Mouse (Mus musculus): ENCODE measurements around the gene Sf3b6. TPM values are rescaled to one million over a fixed set of nuclear protein-coding genes. Genes with fewer than 3 reads are reported as not detected.
A peak's percentile ranks its signal among the peaks of the same experiment; 100 is the strongest.

The Sf3b6 gene
- polyA plus RNA-seq, 1 experiment from 2014 or later, result 263 TPM

DNA sequence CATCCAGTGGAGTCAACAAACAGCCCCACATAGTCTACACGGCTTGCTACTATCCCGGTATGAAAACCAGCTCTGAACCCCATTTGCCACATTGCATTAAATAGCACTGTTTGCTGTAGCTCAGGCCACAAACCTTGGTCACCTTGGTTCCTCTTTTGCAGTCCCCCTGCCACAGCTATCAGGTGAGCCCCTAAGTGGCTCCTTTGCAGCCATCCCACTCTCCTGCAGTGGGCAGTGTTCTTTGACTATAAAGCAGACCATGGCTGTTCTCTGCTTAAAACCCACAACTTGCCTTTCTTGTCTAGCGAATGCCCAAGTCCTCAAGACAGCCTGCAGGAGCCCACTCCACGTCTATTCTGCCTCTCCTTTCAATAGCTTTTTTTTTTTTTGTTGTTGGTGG, 54.9 kb downstream of the Sf3b6 start:
- WGBS, result 56% methylated on average over 4 of the region's 4 CpGs
- no peak for ATAC-seq (ENCODE audit: insufficient number of reproducible peaks, insufficient read depth, low FRiP score, low TSS enrichment, low read depth)
- Histone ChIP-seq H3K9ac (no peak overlapping the region), H3K4me2 (no peak overlapping the region), H3K27ac (no peak overlapping the region), H3K4me3 (no peak overlapping the region), H3K27me3 (0 out of 2 replicates have a peak, but pooled peaks cover 6% of the 10 kb centered on the region), H3K36me3 (no peaks in the 10 kb centered on the region), H3K4me1 (peaks cover 11% of the 10 kb centered on the region), H3K9me3 (no peaks in the 10 kb centered on the region)

DNA sequence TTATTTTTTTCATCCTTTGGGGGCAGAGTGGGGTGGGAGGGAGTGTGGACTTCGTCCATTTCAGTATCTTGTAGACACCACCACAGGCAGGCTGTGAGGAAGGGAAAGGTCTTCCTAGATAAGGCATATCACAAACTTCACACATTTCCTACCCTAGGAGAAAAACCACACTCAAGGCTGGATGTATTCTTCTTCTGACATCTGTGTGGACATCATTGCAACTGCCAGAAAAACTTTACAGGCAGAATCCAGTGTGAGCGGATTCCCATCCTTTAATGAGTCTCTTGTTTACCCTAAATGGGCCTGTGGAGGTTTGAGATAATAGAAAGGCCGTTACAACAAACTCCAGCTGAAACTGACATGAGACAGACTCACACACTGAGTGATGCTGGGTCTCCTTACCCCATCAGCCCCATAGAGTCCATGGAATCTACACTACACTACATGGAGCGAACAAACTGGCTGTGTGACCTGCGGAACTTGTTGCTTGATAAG, 55.7 kb downstream of the Sf3b6 start:
- Histone ChIP-seq H3K4me3 (no peak overlapping the region), H3K9me3 (no peaks in the 10 kb centered on the region), H3K4me1 (peaks cover 11% of the 10 kb centered on the region), H3K4me2 (no peak overlapping the region), H3K27ac (no peak overlapping the region), H3K36me3 (no peaks in the 10 kb centered on the region), H3K9ac (no peak overlapping the region), H3K27me3 (0 out of 2 replicates have a peak, but pooled peaks cover 6% of the 10 kb centered on the region)
- 85% methylated on average over 5 of the region's 5 CpGs for WGBS
- no peak for ATAC-seq (ENCODE audit: insufficient number of reproducible peaks, insufficient read depth, low FRiP score, low TSS enrichment, low read depth)

DNA sequence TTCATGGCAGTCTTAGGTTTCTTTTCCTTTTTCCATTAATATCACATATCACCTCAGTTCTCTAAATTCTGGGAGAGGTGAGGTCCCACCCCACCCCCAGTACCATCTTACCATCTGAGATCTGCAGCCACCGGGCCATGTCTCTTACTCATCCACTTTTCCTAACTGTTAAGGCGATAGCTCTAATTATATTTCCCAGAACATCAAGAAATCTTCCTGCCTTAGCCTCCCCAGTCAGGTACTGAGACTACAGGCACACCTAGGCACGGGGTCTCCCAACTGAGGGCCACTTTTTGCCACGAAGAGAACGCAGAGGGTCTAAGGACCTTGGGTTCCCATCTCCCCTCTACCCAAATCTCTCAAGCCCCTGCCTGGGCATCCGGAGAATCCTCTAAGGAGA, 56.2 kb downstream of the Sf3b6 start:
- Histone ChIP-seq H3K4me3 (peak overlapping the region; percentile 42), H3K4me2 (peak overlapping the region; percentile 88), H3K9ac (no peak overlapping the region; the same call in 1 of the 2 replicates), H3K9me3 (no peaks in the 10 kb centered on the region), H3K27me3 (0 out of 2 replicates have a peak, but pooled peaks cover 6% of the 10 kb centered on the region), H3K4me1 (peaks cover 11% of the 10 kb centered on the region), H3K36me3 (no peaks in the 10 kb centered on the region), H3K27ac (no peak overlapping the region)
- ATAC-seq (ENCODE audit: insufficient number of reproducible peaks, insufficient read depth, low FRiP score, low TSS enrichment, low read depth), result no peak
- WGBS, result 70% methylated on average over 6 of the region's 6 CpGs

GRCm38 (mm10) chr12:4874161-4874927, 57.0 kb downstream of the Sf3b6 start, which contains the start of gene Mfsd2b:
Mfsd2b (minus strand) TSS chr12:4874359.
- Histone ChIP-seq H3K4me3 (peak within 1 kb of the TSS; percentile 42), H3K9ac (peak within 1 kb of the TSS; percentile 69), H3K4me2 (peak within 1 kb of the TSS; percentile 88), H3K9me3 (no peaks in the 10 kb centered on the region), H3K27ac (no peak within 1 kb of the TSS; the same call in 1 of the 2 replicates), H3K4me1 (peaks cover 11% of the 10 kb centered on the region), H3K27me3 (0 out of 2 replicates have a peak, but pooled peaks cover 6% of the 10 kb centered on the region), H3K36me3 (peaks cover 6% of the 10 kb centered on the region)
- WGBS, result 5% methylated on average over 24 of the region's 24 CpGs
- peak; percentile 76 for ATAC-seq (ENCODE audit: insufficient number of reproducible peaks, insufficient read depth, low FRiP score, low TSS enrichment, low read depth)

GRCm38 (mm10) chr12:4875623-4876022, 58.3 kb downstream of the Sf3b6 start:
- Histone ChIP-seq H3K27me3 (0 out of 2 replicates have a peak, but pooled peaks cover 6% of the 10 kb centered on the region), H3K36me3 (peaks cover 9% of the 10 kb centered on the region), H3K4me2 (no peak overlapping the region), H3K9ac (no peak overlapping the region), H3K4me3 (no peak overlapping the region), H3K27ac (no peak overlapping the region), H3K4me1 (peaks cover 11% of the 10 kb centered on the region), H3K9me3 (no peaks in the 10 kb centered on the region)
- ATAC-seq (ENCODE audit: insufficient number of reproducible peaks, insufficient read depth, low FRiP score, low TSS enrichment, low read depth), result no peak
- 77% methylated on average over 8 of the region's 8 CpGs for WGBS

Other genes with a start within 250 kb of the Sf3b6 start
- 32.7 and 34.0 TPM in 2 replicates for gene Itsn2, start 224.9 kb upstream of the Sf3b6 start, polyA plus RNA-seq (2015; fragmentation: Nextera tagmentation; extraction: Ambion mirVana)
- not detected in 2 replicates for gene Gm3625, start 224.6 kb upstream of the Sf3b6 start, polyA plus RNA-seq (2015; fragmentation: Nextera tagmentation; extraction: Ambion mirVana)
- gene Fam228a, start 79.1 kb upstream of the Sf3b6 start, polyA plus RNA-seq (2015; fragmentation: Nextera tagmentation; extraction: Ambion mirVana), result 0.70 and 0.98 TPM in 2 replicates
- gene Pfn4, start 48.5 kb upstream of the Sf3b6 start, polyA plus RNA-seq (2015; fragmentation: Nextera tagmentation; extraction: Ambion mirVana), result 5.3 and 6.1 TPM in 2 replicates
- gene Fam228b, start 48.3 kb upstream of the Sf3b6 start, polyA plus RNA-seq (2015; fragmentation: Nextera tagmentation; extraction: Ambion mirVana), result 4.4 and 6.0 TPM in 2 replicates
- 12.6 and 14.0 TPM in 2 replicates for gene Fkbp1b, start 24.0 kb downstream of the Sf3b6 start, polyA plus RNA-seq (2015; fragmentation: Nextera tagmentation; extraction: Ambion mirVana)
- 20.2 and 21.5 TPM in 2 replicates for gene Wdcp, start 25.8 kb downstream of the Sf3b6 start, polyA plus RNA-seq (2015; fragmentation: Nextera tagmentation; extraction: Ambion mirVana)
- gene Mfsd2b, start 56.8 kb downstream of the Sf3b6 start, polyA plus RNA-seq (2015; fragmentation: Nextera tagmentation; extraction: Ambion mirVana), result 1.8 and 2.7 TPM in 2 replicates
- 22.0 and 28.6 TPM in 2 replicates for gene Ubxn2a, start 90.2 kb downstream of the Sf3b6 start, polyA plus RNA-seq (2015; fragmentation: Nextera tagmentation; extraction: Ambion mirVana)
- 14.9 and 16.6 TPM in 2 replicates for gene Atad2b, start 99.8 kb downstream of the Sf3b6 start, polyA plus RNA-seq (2015; fragmentation: Nextera tagmentation; extraction: Ambion mirVana)

Measured in embryonic facial prominence, embryonic 13.5 days (tissue).